7 mouse cellular contexts compared by ENCODE assay signal in genomic region chr16:3895173-3895792, GRCm38 (mm10). TPM values are rescaled to one million over a fixed set of nuclear protein-coding genes. Genes with fewer than 3 reads are reported as not detected.
DNase-seq lines count a peak whose midpoint lies in the region; ATAC-seq and TF ChIP-seq lines count a peak whose summit lies in the region.

No protein-coding gene starts in this region.

- H3K4me1 ChIP-seq in heart, postnatal 0 days (ENCODE audit: control insufficient read depth, insufficient read depth) = peaks cover 13% of the 10 kb centered on the region; the same call in 1 of the 2 replicates
- H3K4me1 ChIP-seq in liver, embryonic 11.5 days (replicated peaks; ENCODE audit: control insufficient read depth, insufficient read depth, low read length) = peaks cover 11% of the 10 kb centered on the region

- H3K27me3 ChIP-seq in heart, postnatal 0 days (ENCODE audit: control insufficient read depth, insufficient read depth, low read length) = no peaks in the 10 kb centered on the region
- H3K27me3 ChIP-seq in liver, embryonic 11.5 days (replicated peaks; ENCODE audit: control insufficient read depth, insufficient read depth, low read length) = no peaks in the 10 kb centered on the region

- no peak for TF ChIP-seq EP300 in heart, postnatal 0 days (IDR thresholded peaks at IDR 0.05; ENCODE audit: low read depth)

- H3K4me3 ChIP-seq in heart, postnatal 0 days (ENCODE audit: low read depth, low read length) = no peak overlapping the region
- no peak overlapping the region; the same call in 1 of the 2 replicates for H3K4me3 ChIP-seq in liver, embryonic 11.5 days (ENCODE audit: low read depth, low read length)

- DNase-seq in CD4-positive helper T cell, adult 2 months (ENCODE audit: low read depth, low spot score) = peak; percentile 70
- peak; percentile 52 for DNase-seq in ES-CJ7 (ENCODE audit: low read depth, low spot score)
- DNase-seq in heart, postnatal 0 days (ENCODE audit: low spot score) = peak; percentile 68
- DNase-seq in liver, embryonic 11.5 days (ENCODE audit: low spot score) = no peak
- DNase-seq in spleen, adult 12 weeks (ENCODE audit: low spot score) = peak; percentile 26
- no peak for DNase-seq in ovary, postnatal 36 days (ENCODE audit: low spot score)
- no peak for DNase-seq in Muller cell, postnatal 12 days (ENCODE audit: inconsistent ontology term)

- 62% methylated on average over 9 of the region's 9 CpGs for WGBS in heart, postnatal 0 days
- WGBS in liver, embryonic 11.5 days = 45% methylated on average over 9 of the region's 9 CpGs

- H3K4me2 ChIP-seq in heart, postnatal 0 days (ENCODE audit: low read depth, low read length) = peak overlapping the region; percentile 39
- peak overlapping the region; percentile 46 for H3K4me2 ChIP-seq in liver, embryonic 11.5 days

- no peak for TF ChIP-seq CTCF in heart, postnatal 0 days (IDR thresholded peaks at IDR 0.05; ENCODE audit: low read depth)

- H3K36me3 ChIP-seq in heart, postnatal 0 days (replicated peaks; ENCODE audit: control insufficient read depth, insufficient read depth, low read length) = peaks cover 51% of the 10 kb centered on the region
- H3K36me3 ChIP-seq in liver, embryonic 11.5 days (ENCODE audit: control insufficient read depth, insufficient read depth, low read length) = peaks cover 16% of the 10 kb centered on the region

- H3K9me3 ChIP-seq in heart, postnatal 0 days (replicated peaks; ENCODE audit: control insufficient read depth, low read length) = no peaks in the 10 kb centered on the region
- no peaks in the 10 kb centered on the region for H3K9me3 ChIP-seq in liver, embryonic 11.5 days (ENCODE audit: control insufficient read depth, low read length)

- H3K9ac ChIP-seq in heart, postnatal 0 days (replicated peaks; ENCODE audit: low read depth, low read length) = no peak overlapping the region
- H3K9ac ChIP-seq in liver, embryonic 11.5 days (ENCODE audit: low read depth, low read length) = no peak overlapping the region

- peak; percentile 71 for ATAC-seq in heart, postnatal 0 days (ENCODE audit: insufficient read depth, low read depth)
- peak; percentile 62; the same call in 1 of the 2 replicates for ATAC-seq in liver, embryonic 11.5 days (replicated peaks; ENCODE audit: low FRiP score)

- peak overlapping the region; percentile 87 for H3K27ac ChIP-seq in heart, postnatal 0 days (ENCODE audit: low read depth)
- peak overlapping the region; percentile 67 for H3K27ac ChIP-seq in liver, embryonic 11.5 days (ENCODE audit: low read depth, low read length)

RNA-seq across cellular contexts. Expression of gene Gm20695, which starts 10.8 kb away (rescaled TPM):
- total RNA-seq in heart, postnatal 0 days (2014; rRNA removed; ENCODE audit: low replicate concordance) = not detected in 2 replicates
- 0.93 and 1.2 TPM in 2 replicates for polyA plus RNA-seq in heart, postnatal 0 days (2015; fragmentation: Nextera tagmentation; extraction: Ambion mirVana)
- polyA plus RNA-seq in liver, embryonic 11.5 days (2014; fragmentation: Nextera tagmentation; extraction: Ambion mirVana) = 0.88 and 3.2 TPM in 2 replicates

RNA-seq across cellular contexts. Expression of gene Zfp597, which starts 10.9 kb away (rescaled TPM):
- total RNA-seq in heart, postnatal 0 days (2014; rRNA removed; ENCODE audit: low replicate concordance) = 7.4 and 9.2 TPM in 2 replicates
- 3.3 and 4.3 TPM in 2 replicates for polyA plus RNA-seq in heart, postnatal 0 days (2015; fragmentation: Nextera tagmentation; extraction: Ambion mirVana)
- polyA plus RNA-seq in liver, embryonic 11.5 days (2014; fragmentation: Nextera tagmentation; extraction: Ambion mirVana) = 4.2 and 5.9 TPM in 2 replicates

RNA-seq across cellular contexts. Expression of gene 1700037C18Rik, which starts 13.2 kb away (rescaled TPM):
- 3.2 and 4.0 TPM in 2 replicates for total RNA-seq in heart, postnatal 0 days (2014; rRNA removed; ENCODE audit: low replicate concordance)
- 9.2 and 10.0 TPM in 2 replicates for polyA plus RNA-seq in heart, postnatal 0 days (2015; fragmentation: Nextera tagmentation; extraction: Ambion mirVana)
- 4.8 and 5.5 TPM in 2 replicates for polyA plus RNA-seq in liver, embryonic 11.5 days (2014; fragmentation: Nextera tagmentation; extraction: Ambion mirVana)

RNA-seq across cellular contexts. Expression of gene Cluap1, which starts 13.3 kb away (rescaled TPM):
- 5.6 and 18.4 TPM in 2 replicates for total RNA-seq in heart, postnatal 0 days (2014; rRNA removed; ENCODE audit: low replicate concordance)
- polyA plus RNA-seq in heart, postnatal 0 days (2015; fragmentation: Nextera tagmentation; extraction: Ambion mirVana) = 14.9 and 16.2 TPM in 2 replicates
- polyA plus RNA-seq in liver, embryonic 11.5 days (2014; fragmentation: Nextera tagmentation; extraction: Ambion mirVana) = 21.8 and 22.9 TPM in 2 replicates

RNA-seq across cellular contexts. Expression of gene Naa60, which starts 23.1 kb away (rescaled TPM):
- total RNA-seq in heart, postnatal 0 days (2014; rRNA removed; ENCODE audit: low replicate concordance) = 23.6 and 24.2 TPM in 2 replicates
- 32.2 and 33.0 TPM in 2 replicates for polyA plus RNA-seq in heart, postnatal 0 days (2015; fragmentation: Nextera tagmentation; extraction: Ambion mirVana)
- polyA plus RNA-seq in liver, embryonic 11.5 days (2014; fragmentation: Nextera tagmentation; extraction: Ambion mirVana) = 44.3 and 51.2 TPM in 2 replicates

Comparison
In these comparisons a context has a peak if more than half of its experiments do, and no peak if none do; other contexts are left out.
1. DNase-seq: peak in CD4-positive helper T cell, adult 2 months (single experiment), ES-CJ7 (single experiment), heart, postnatal 0 days (single experiment) and spleen, adult 12 weeks (single experiment); none in liver, embryonic 11.5 days (single experiment), ovary, postnatal 36 days (single experiment) and Muller cell, postnatal 12 days (single experiment).